Mouse (Mus musculus): ENCODE results near the gene Pof1b. TPM values are rescaled to one million over a fixed set of nuclear protein-coding genes. Genes with fewer than 3 reads are reported as not detected.
A peak's percentile ranks its signal among the peaks of the same experiment; 100 is the strongest.

Gene Pof1b
- not detected for total RNA-seq (2021)
- long read RNA-seq, experiment 1: 0 reads
- long read RNA-seq, experiment 2: 0 reads

- no peak for TF ChIP-seq CTCF (IDR thresholded peaks at IDR 0.05)
- DNase-seq (ENCODE audit: extremely low spot score in 1 of 2, low spot score in 2 of 2): no peak
- Histone ChIP-seq H3K27ac (no peak within 1 kb of the TSS), H3K4me3 (no peak within 1 kb of the TSS)
- intact Hi-C loops (cut with DNase I): no loop called here
Measured at GRCm38 (mm10) chrX:112698508-112698907, at the start of gene Pof1b. Pof1b (minus strand) TSS chrX:112698651.

GRCm38 (mm10) chrX:112716587-112716986 lies 18.1 kb upstream of the Pof1b start:
- intact Hi-C loops (cut with DNase I): loop anchor here (10.0 kb wide), 1 partner anchor 62 kb away; no protein-coding TSS in a partner anchor
- no peak for TF ChIP-seq CTCF (IDR thresholded peaks at IDR 0.05)
- H3K27ac ChIP-seq: no peak overlapping the region
- DNase-seq (ENCODE audit: extremely low spot score in 1 of 2, low spot score in 2 of 2): no peak
- no peak overlapping the region for H3K4me3 ChIP-seq

GRCm38 (mm10) chrX:112694392-112694791 lies 4.1 kb downstream of the Pof1b start:
- Histone ChIP-seq H3K4me3 (no peak overlapping the region), H3K27ac (no peak overlapping the region)
- DNase-seq (ENCODE audit: extremely low spot score in 1 of 2, low spot score in 2 of 2): no peak
- intact Hi-C loops (cut with DNase I): no loop called here
- TF ChIP-seq CTCF (IDR thresholded peaks at IDR 0.05): no peak

- TF ChIP-seq CTCF (IDR thresholded peaks at IDR 0.05): no peak
- DNase-seq (ENCODE audit: extremely low spot score in 1 of 2, low spot score in 2 of 2): no peak
- intact Hi-C loops (cut with DNase I): no loop called here
- no peak overlapping the region for H3K27ac ChIP-seq
- H3K4me3 ChIP-seq: no peak overlapping the region
Measured at GRCm38 (mm10) chrX:112680605-112681004, 17.8 kb downstream of the Pof1b start.

GRCm38 (mm10) chrX:112675525-112675924 lies 22.9 kb downstream of the Pof1b start:
- TF ChIP-seq CTCF (IDR thresholded peaks at IDR 0.05): no peak
- H3K27ac ChIP-seq: no peak overlapping the region
- H3K4me3 ChIP-seq: no peak overlapping the region
- intact Hi-C loops (cut with DNase I): no loop called here
- no peak for DNase-seq (ENCODE audit: extremely low spot score in 1 of 2, low spot score in 2 of 2)

- DNase-seq (ENCODE audit: extremely low spot score in 1 of 2, low spot score in 2 of 2): peak; percentile 15 to 16
- H3K4me3 ChIP-seq: peak overlapping the region; percentile 60
- no peak for TF ChIP-seq CTCF (IDR thresholded peaks at IDR 0.05)
- H3K27ac ChIP-seq: peak overlapping the region; percentile 69
- intact Hi-C loops (cut with DNase I): no loop called here
Measured at GRCm38 (mm10) chrX:112601306-112602120, 96.9 kb downstream of the Pof1b start.

GRCm38 (mm10) chrX:112600511-112601305 lies 97.7 kb downstream of the Pof1b start, which contains the start of gene Zfp711:
Zfp711 (plus strand) TSS chrX:112600526.
- Histone ChIP-seq H3K4me3 (peak within 1 kb of the TSS; percentile 60), H3K27ac (peak within 1 kb of the TSS; percentile 69)
- TF ChIP-seq CTCF (IDR thresholded peaks at IDR 0.05): no peak
- intact Hi-C loops (cut with DNase I): no loop called here
- peak; percentile 66 to 70 for DNase-seq (ENCODE audit: extremely low spot score in 1 of 2, low spot score in 2 of 2)

Other genes starting within 250 kb of the Pof1b start
- gene 2010106E10Rik, start 203.4 kb downstream of the Pof1b start, total RNA-seq (2021): not detected
- 10 to 100 TPM; 10.5 to 12.0 TPM for gene Zfp711, start 98.1 kb downstream of the Pof1b start, total RNA-seq (2021)